Mouse (Mus musculus): ENCODE results near the gene Rbx1.
A peak's percentile ranks its signal among the peaks of the same experiment; 100 is the strongest.
"Not testable (repeated sequence)": the region's sequence is repeated elsewhere in the genome, so short reads cannot be mapped to it uniquely, and the experiment has no call there.

The Rbx1 gene

GRCm38 (mm10) chr15:81465901-81466737 is at the start of gene Rbx1:
Gene Rbx1, plus strand, starts transcription at chr15:81466296.
- peak; percentile 99 for DNase-seq (ENCODE audit: low spot score)

- peak; percentile 79 for DNase-seq (ENCODE audit: low spot score)
Observed at GRCm38 (mm10) chr15:81416763-81417310, 49.3 kb upstream of the Rbx1 start.

- DNase-seq (ENCODE audit: low spot score): no peak
Observed at GRCm38 (mm10) chr15:81418065-81418464, 48.0 kb upstream of the Rbx1 start.

- no peak for DNase-seq (ENCODE audit: low spot score)
Observed at GRCm38 (mm10) chr15:81421454-81421853, 44.6 kb upstream of the Rbx1 start.

- DNase-seq (ENCODE audit: low spot score): no peak
Observed at GRCm38 (mm10) chr15:81422156-81422681, 43.9 kb upstream of the Rbx1 start.

- DNase-seq (ENCODE audit: low spot score): no peak
Observed at GRCm38 (mm10) chr15:81425311-81425710, 40.8 kb upstream of the Rbx1 start.

GRCm38 (mm10) chr15:81427947-81428346 is 38.1 kb upstream of the Rbx1 start:
- no peak for DNase-seq (ENCODE audit: low spot score)

GRCm38 (mm10) chr15:81431195-81431594 is 34.9 kb upstream of the Rbx1 start:
- DNase-seq (ENCODE audit: low spot score): no peak

GRCm38 (mm10) chr15:81438345-81438744 is 27.8 kb upstream of the Rbx1 start:
- DNase-seq (ENCODE audit: low spot score): no peak

- DNase-seq (ENCODE audit: low spot score): no peak
Observed at GRCm38 (mm10) chr15:81439236-81439635, 26.9 kb upstream of the Rbx1 start.

GRCm38 (mm10) chr15:81448463-81448862 is 17.6 kb upstream of the Rbx1 start:
- peak; percentile 65 for DNase-seq (ENCODE audit: low spot score)

GRCm38 (mm10) chr15:81461523-81461922 is 4.6 kb upstream of the Rbx1 start:
- no peak for DNase-seq (ENCODE audit: low spot score)

- no peak for DNase-seq (ENCODE audit: low spot score)
Observed at GRCm38 (mm10) chr15:81465016-81465660, 958 bp upstream of the Rbx1 start.

GRCm38 (mm10) chr15:81466738-81467113 is 630 bp downstream of the Rbx1 start:
- DNase-seq (ENCODE audit: low spot score): no peak

GRCm38 (mm10) chr15:81470735-81471134 is 4.6 kb downstream of the Rbx1 start:
- no peak for DNase-seq (ENCODE audit: low spot score)

GRCm38 (mm10) chr15:81472256-81472655 is 6.2 kb downstream of the Rbx1 start:
- no peak for DNase-seq (ENCODE audit: low spot score)

GRCm38 (mm10) chr15:81475654-81476053 is 9.6 kb downstream of the Rbx1 start:
- DNase-seq (ENCODE audit: low spot score): peak; percentile 60

- DNase-seq (ENCODE audit: low spot score): no peak
Observed at GRCm38 (mm10) chr15:81476597-81476996, 10.5 kb downstream of the Rbx1 start.

GRCm38 (mm10) chr15:81479446-81480213 is 13.5 kb downstream of the Rbx1 start:
- no peak for DNase-seq (ENCODE audit: low spot score)

GRCm38 (mm10) chr15:81480284-81480683 is 14.2 kb downstream of the Rbx1 start:
- DNase-seq (ENCODE audit: low spot score): not testable (repeated sequence)

- DNase-seq (ENCODE audit: low spot score): no peak
Observed at GRCm38 (mm10) chr15:81480977-81481379, 14.9 kb downstream of the Rbx1 start.

GRCm38 (mm10) chr15:81482966-81483365 is 16.9 kb downstream of the Rbx1 start:
- no peak for DNase-seq (ENCODE audit: low spot score)

All from testis, postnatal 10 days (tissue).